Mouse (Mus musculus): ENCODE measurements around the gene Parp4. TPM values are rescaled to one million over a fixed set of nuclear protein-coding genes. Genes with fewer than 3 reads are reported as not detected.

Parp4 gene
- 4.8 and 13.8 TPM in 2 replicates for polyA plus RNA-seq (2012; rRNA removed)

GRCm38 (mm10) chr14:56575416-56575815 lies at the start of gene Parp4, which contains the start of gene Cenpj:
TSS of gene Parp4 (plus strand) at chr14:56575619.
TSS of gene Cenpj (minus strand) at chr14:56575425.
- Histone ChIP-seq H3K4me1 (ENCODE audit: control insufficient read depth, insufficient read depth, insufficient read length, low read length) (0 out of 2 replicates have a peak, but pooled peaks cover 3% of the 10 kb centered on the region), H3K36me3 (ENCODE audit: control insufficient read depth, insufficient read depth, low read length) (0 out of 2 replicates have a peak, but pooled peaks cover 3% of the 10 kb centered on the region), H3K4me3 (ENCODE audit: low read depth, low read length) (peak within 1 kb of the TSS; percentile 99), H3K27ac (ENCODE audit: insufficient read depth, low read depth, low read length) (peak within 1 kb of the TSS; percentile 89), H3K27me3 (ENCODE audit: control insufficient read depth, insufficient read depth, low read length) (no peaks in the 10 kb centered on the region)
- TF ChIP-seq CTCF (IDR thresholded peaks at IDR 0.05; ENCODE audit: extremely low read depth, insufficient read length, insufficient replicate concordance, low read depth, low read length) (no peak), POLR2A (IDR thresholded peaks at IDR 0.05; ENCODE audit: low read depth, low read length) (peak; percentile 91)
- WGBS: under 1% methylated on average over 24 of the region's 24 CpGs

- Histone ChIP-seq H3K27me3 (ENCODE audit: control insufficient read depth, insufficient read depth, low read length) (no peaks in the 10 kb centered on the region), H3K36me3 (ENCODE audit: control insufficient read depth, insufficient read depth, low read length) (peaks cover 29% of the 10 kb centered on the region), H3K4me1 (ENCODE audit: control insufficient read depth, insufficient read depth, insufficient read length, low read length) (no peaks in the 10 kb centered on the region), H3K27ac (ENCODE audit: insufficient read depth, low read depth, low read length) (no peak overlapping the region), H3K4me3 (ENCODE audit: low read depth, low read length) (no peak overlapping the region)
- 86% methylated on average over 2 of the region's 2 CpGs for WGBS
- TF ChIP-seq CTCF (IDR thresholded peaks at IDR 0.05; ENCODE audit: extremely low read depth, insufficient read length, insufficient replicate concordance, low read depth, low read length) (no peak), POLR2A (IDR thresholded peaks at IDR 0.05; ENCODE audit: low read depth, low read length) (no peak)
Observed at GRCm38 (mm10) chr14:56530788-56531187, 44.6 kb upstream of the Parp4 start.

GRCm38 (mm10) chr14:56544946-56545345 lies 30.5 kb upstream of the Parp4 start:
- WGBS: 23% methylated on average over 1 of the region's 1 CpGs
- no peak for TF ChIP-seq POLR2A (IDR thresholded peaks at IDR 0.05; ENCODE audit: low read depth, low read length)
- TF ChIP-seq CTCF (IDR thresholded peaks at IDR 0.05; ENCODE audit: extremely low read depth, insufficient read length, insufficient replicate concordance, low read depth, low read length): no peak
- Histone ChIP-seq H3K27me3 (ENCODE audit: control insufficient read depth, insufficient read depth, low read length) (no peaks in the 10 kb centered on the region), H3K36me3 (ENCODE audit: control insufficient read depth, insufficient read depth, low read length) (0 out of 2 replicates have a peak, but pooled peaks cover 1% of the 10 kb centered on the region), H3K4me3 (ENCODE audit: low read depth, low read length) (no peak overlapping the region), H3K27ac (ENCODE audit: insufficient read depth, low read depth, low read length) (no peak overlapping the region), H3K4me1 (ENCODE audit: control insufficient read depth, insufficient read depth, insufficient read length, low read length) (peaks cover 2% of the 10 kb centered on the region; the same call in 1 of the 2 replicates)

GRCm38 (mm10) chr14:56545491-56545890 lies 29.9 kb upstream of the Parp4 start:
- H3K36me3 ChIP-seq (ENCODE audit: control insufficient read depth, insufficient read depth, low read length): 0 out of 2 replicates have a peak, but pooled peaks cover 1% of the 10 kb centered on the region
- no peaks in the 10 kb centered on the region for H3K27me3 ChIP-seq (ENCODE audit: control insufficient read depth, insufficient read depth, low read length)
- WGBS: 91% methylated on average over 4 of the region's 4 CpGs
- no peak overlapping the region for H3K27ac ChIP-seq (ENCODE audit: insufficient read depth, low read depth, low read length)
- H3K4me3 ChIP-seq (ENCODE audit: low read depth, low read length): no peak overlapping the region
- peaks cover 2% of the 10 kb centered on the region; the same call in 1 of the 2 replicates for H3K4me1 ChIP-seq (ENCODE audit: control insufficient read depth, insufficient read depth, insufficient read length, low read length)
- no peak for TF ChIP-seq POLR2A (IDR thresholded peaks at IDR 0.05; ENCODE audit: low read depth, low read length)
- no peak for TF ChIP-seq CTCF (IDR thresholded peaks at IDR 0.05; ENCODE audit: extremely low read depth, insufficient read length, insufficient replicate concordance, low read depth, low read length)

GRCm38 (mm10) chr14:56550960-56551359 lies 24.5 kb upstream of the Parp4 start:
- Histone ChIP-seq H3K36me3 (ENCODE audit: control insufficient read depth, insufficient read depth, low read length) (peaks cover 5% of the 10 kb centered on the region), H3K27me3 (ENCODE audit: control insufficient read depth, insufficient read depth, low read length) (no peaks in the 10 kb centered on the region), H3K27ac (ENCODE audit: insufficient read depth, low read depth, low read length) (no peak overlapping the region), H3K4me3 (ENCODE audit: low read depth, low read length) (no peak overlapping the region), H3K4me1 (ENCODE audit: control insufficient read depth, insufficient read depth, insufficient read length, low read length) (no peaks in the 10 kb centered on the region)
- TF ChIP-seq CTCF (IDR thresholded peaks at IDR 0.05; ENCODE audit: extremely low read depth, insufficient read length, insufficient replicate concordance, low read depth, low read length) (no peak), POLR2A (IDR thresholded peaks at IDR 0.05; ENCODE audit: low read depth, low read length) (no peak)
- WGBS: 94% methylated on average over 4 of the region's 4 CpGs

- TF ChIP-seq CTCF (IDR thresholded peaks at IDR 0.05; ENCODE audit: extremely low read depth, insufficient read length, insufficient replicate concordance, low read depth, low read length): no peak
- TF ChIP-seq POLR2A (IDR thresholded peaks at IDR 0.05; ENCODE audit: low read depth, low read length): no peak
- Histone ChIP-seq H3K4me1 (ENCODE audit: control insufficient read depth, insufficient read depth, insufficient read length, low read length) (no peaks in the 10 kb centered on the region), H3K36me3 (ENCODE audit: control insufficient read depth, insufficient read depth, low read length) (peaks cover 8% of the 10 kb centered on the region), H3K27ac (ENCODE audit: insufficient read depth, low read depth, low read length) (no peak overlapping the region), H3K27me3 (ENCODE audit: control insufficient read depth, insufficient read depth, low read length) (no peaks in the 10 kb centered on the region), H3K4me3 (ENCODE audit: low read depth, low read length) (no peak overlapping the region)
- WGBS: 94% methylated on average over 6 of the region's 6 CpGs
Observed at GRCm38 (mm10) chr14:56552924-56553323, 22.5 kb upstream of the Parp4 start.

- Histone ChIP-seq H3K4me1 (ENCODE audit: control insufficient read depth, insufficient read depth, insufficient read length, low read length) (no peaks in the 10 kb centered on the region), H3K27me3 (ENCODE audit: control insufficient read depth, insufficient read depth, low read length) (no peaks in the 10 kb centered on the region), H3K36me3 (ENCODE audit: control insufficient read depth, insufficient read depth, low read length) (peaks cover 11% of the 10 kb centered on the region), H3K27ac (ENCODE audit: insufficient read depth, low read depth, low read length) (no peak overlapping the region), H3K4me3 (ENCODE audit: low read depth, low read length) (no peak overlapping the region)
- no peak for TF ChIP-seq POLR2A (IDR thresholded peaks at IDR 0.05; ENCODE audit: low read depth, low read length)
- TF ChIP-seq CTCF (IDR thresholded peaks at IDR 0.05; ENCODE audit: extremely low read depth, insufficient read length, insufficient replicate concordance, low read depth, low read length): no peak
- WGBS: 92% methylated on average over 7 of the region's 7 CpGs
Observed at GRCm38 (mm10) chr14:56553331-56553730, 22.1 kb upstream of the Parp4 start.

Data from small intestine, adult 2 months (tissue).